Mouse (Mus musculus) embryonic facial prominence, embryonic 15.5 days (tissue): ENCODE measurements around the gene Fbxo28. TPM values are rescaled to one million over a fixed set of nuclear protein-coding genes. Genes with fewer than 3 reads are reported as not detected.

Source experiments
- ATAC-seq: fragments of 200-750 bp; cut with Nextera tagmentation; 2 replicates; pipeline ENCODE4 v1.8.0; 2017; ENCODE audit warnings: low read depth, moderate TSS enrichment; ENCODE audit not compliant: insufficient number of reproducible peaks, low FRiP score, low TSS enrichment
- H3K27ac ChIP-seq: fragments of 300-500 bp; sonication (generic); replicated peaks from 2 replicates; pipeline ENCODE4 v1.5.1; 2015; ENCODE audit warnings: mild to moderate bottlenecking, inconsistent platforms
- H3K27me3 ChIP-seq: fragments of 300-500 bp; sonication (generic); 2 replicates; pipeline ENCODE4 v1.6.1; 2015; ENCODE audit warnings: inconsistent platforms
- H3K36me3 ChIP-seq: fragments of 300-500 bp; sonication (generic); 2 replicates; pipeline ENCODE4 v1.6.1; 2015; ENCODE audit warnings: mild to moderate bottlenecking, inconsistent platforms
- H3K4me1 ChIP-seq: fragments of 300-500 bp; sonication (generic); 2 replicates; pipeline ENCODE4 v1.6.1; 2015; ENCODE audit warnings: inconsistent platforms
- H3K4me2 ChIP-seq: fragments of 300-500 bp; sonication (generic); replicated peaks from 2 replicates; pipeline ENCODE4 v1.6.1; 2015; ENCODE audit warnings: mild to moderate bottlenecking, inconsistent platforms
- H3K4me3 ChIP-seq: fragments of 300-500 bp; sonication (generic); replicated peaks from 2 replicates; pipeline ENCODE4 v1.5.1; 2015; ENCODE audit warnings: mild to moderate bottlenecking, inconsistent platforms
- H3K9ac ChIP-seq: fragments of 300-500 bp; sonication (generic); 2 replicates; pipeline ENCODE4 v1.6.1; 2015; ENCODE audit warnings: inconsistent platforms
- H3K9me3 ChIP-seq: fragments of 300-500 bp; sonication (generic); replicated peaks from 2 replicates; pipeline ENCODE4 v1.6.1; 2016; ENCODE audit warnings: inconsistent platforms
- WGBS: fragments of 180-500 bp; shearing (Covaris S2); methylation state at CpG from one replicate; pipeline ENCODE4 v1.1.7; 2015; 5-methylcytosine and 5-hydroxymethylcytosine counted together
- polyA plus RNA-seq: library from polyadenylated mRNA; unstranded; fragments of >200 nt; fragmentation: Nextera tagmentation; extraction: Ambion mirVana; gene quantifications from 2 replicates; pipeline ENCODE4 v1.2.1, GENCODE M21; 2015

The Fbxo28 gene
- polyA plus RNA-seq, 1 experiment from 2014 or later, result 22.0 TPM

- Histone ChIP-seq H3K36me3 (no peaks in the 10 kb centered on the region), H3K4me1 (peaks cover 21% of the 10 kb centered on the region), H3K4me2 (no peak overlapping the region), H3K4me3 (no peak overlapping the region), H3K9ac (no peak overlapping the region), H3K9me3 (no peaks in the 10 kb centered on the region), H3K27ac (no peak overlapping the region), H3K27me3 (no peaks in the 10 kb centered on the region)
- ATAC-seq, result no peak
- WGBS, result 72% methylated on average over 8 of the region's 8 CpGs
Measured at GRCm38 (mm10) chr1:182371891-182372290, 30.5 kb upstream of the Fbxo28 start.

GRCm38 (mm10) chr1:182369435-182369834 lies 28.0 kb upstream of the Fbxo28 start:
- no peak overlapping the region for H3K4me2 ChIP-seq
- H3K36me3 ChIP-seq, result no peaks in the 10 kb centered on the region
- 60% methylated on average over 4 of the region's 4 CpGs for WGBS
- H3K9ac ChIP-seq, result no peak overlapping the region
- H3K27ac ChIP-seq, result no peak overlapping the region
- H3K27me3 ChIP-seq, result no peaks in the 10 kb centered on the region
- peaks cover 19% of the 10 kb centered on the region; the same call in 1 of the 2 replicates for H3K4me1 ChIP-seq
- H3K4me3 ChIP-seq, result no peak overlapping the region
- ATAC-seq, result no peak
- no peaks in the 10 kb centered on the region for H3K9me3 ChIP-seq

DNA sequence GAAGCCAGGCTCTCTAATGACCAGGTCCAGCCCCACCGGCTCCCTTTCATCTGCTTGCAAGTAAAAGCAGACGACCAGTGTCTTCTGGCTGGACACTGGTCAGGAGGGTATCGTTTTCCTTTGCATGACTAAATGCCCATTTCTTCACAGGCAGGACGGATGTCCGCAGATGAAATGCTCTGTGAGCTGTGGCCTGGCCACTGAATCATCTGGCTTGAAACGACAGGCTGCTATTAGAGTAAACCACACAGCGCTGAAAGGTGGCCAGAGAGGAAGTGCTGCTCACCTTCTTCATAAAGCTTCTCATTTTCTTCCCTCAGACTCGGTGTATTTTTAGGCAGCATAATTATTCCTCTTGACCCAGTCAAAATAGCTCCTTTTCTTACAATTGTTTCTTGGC lies 27.4 kb upstream of the Fbxo28 start:
- WGBS, result 38% methylated on average over 8 of the region's 8 CpGs
- Histone ChIP-seq H3K27ac (0 out of 2 replicates have a peak overlapping the region, but pooled peaks have one; percentile 7), H3K4me3 (no peak overlapping the region), H3K4me2 (no peak overlapping the region), H3K4me1 (peaks cover 20% of the 10 kb centered on the region; the same call in 1 of the 2 replicates), H3K9ac (no peak overlapping the region), H3K9me3 (no peaks in the 10 kb centered on the region), H3K27me3 (no peaks in the 10 kb centered on the region), H3K36me3 (no peaks in the 10 kb centered on the region)
- peak; percentile 47; the same call in 1 of the 2 replicates for ATAC-seq

- Histone ChIP-seq H3K4me2 (no peak overlapping the region), H3K27me3 (no peaks in the 10 kb centered on the region), H3K9me3 (no peaks in the 10 kb centered on the region), H3K27ac (no peak overlapping the region), H3K36me3 (no peaks in the 10 kb centered on the region), H3K9ac (no peak overlapping the region), H3K4me1 (peaks cover 24% of the 10 kb centered on the region; the same call in 1 of the 2 replicates), H3K4me3 (no peak overlapping the region)
- no peak for ATAC-seq
- WGBS, result 51% methylated on average over 7 of the region's 7 CpGs
Measured at GRCm38 (mm10) chr1:182368309-182368708, 26.9 kb upstream of the Fbxo28 start.

DNA sequence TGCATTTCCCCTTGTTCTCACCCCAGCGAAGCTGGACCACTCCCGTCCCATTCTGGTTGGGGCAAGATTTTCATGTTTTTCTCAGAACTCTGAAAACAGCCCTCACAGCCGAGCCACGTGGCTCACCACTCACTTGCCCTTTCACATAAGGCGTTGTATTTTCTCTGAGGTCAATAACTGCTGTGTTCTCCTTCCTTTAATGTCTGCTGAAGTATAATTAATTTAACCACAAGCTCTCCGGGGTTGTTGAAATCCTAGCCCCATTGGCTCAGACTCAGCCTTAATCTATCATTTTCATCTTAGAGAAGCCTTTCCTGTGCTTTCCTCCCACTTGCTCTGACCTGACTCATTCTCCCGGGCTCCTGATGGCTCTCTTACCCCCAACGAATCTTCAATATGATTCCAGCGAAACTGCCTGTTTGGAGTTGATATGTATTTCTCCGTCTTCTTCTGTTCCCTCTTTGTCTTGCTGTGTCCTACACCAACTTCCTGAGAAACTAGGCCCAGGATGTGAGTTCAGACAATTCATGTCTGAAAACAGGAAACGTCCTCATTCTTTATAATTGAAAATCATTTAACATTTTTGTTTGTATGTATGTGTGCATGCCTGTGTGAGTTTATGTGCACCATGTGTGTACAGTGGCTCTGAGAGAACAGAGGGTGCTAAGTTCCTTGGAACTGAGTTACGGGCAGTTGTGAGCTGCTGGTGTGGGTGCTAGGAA lies 22.4 kb upstream of the Fbxo28 start:
- Histone ChIP-seq H3K4me1 (peaks cover 15% of the 10 kb centered on the region; the same call in 1 of the 2 replicates), H3K9ac (no peak overlapping the region), H3K4me2 (no peak overlapping the region), H3K36me3 (no peaks in the 10 kb centered on the region), H3K27ac (no peak overlapping the region), H3K9me3 (no peaks in the 10 kb centered on the region), H3K4me3 (no peak overlapping the region), H3K27me3 (no peaks in the 10 kb centered on the region)
- WGBS, result 50% methylated on average over 12 of the region's 12 CpGs
- ATAC-seq, result no peak

DNA sequence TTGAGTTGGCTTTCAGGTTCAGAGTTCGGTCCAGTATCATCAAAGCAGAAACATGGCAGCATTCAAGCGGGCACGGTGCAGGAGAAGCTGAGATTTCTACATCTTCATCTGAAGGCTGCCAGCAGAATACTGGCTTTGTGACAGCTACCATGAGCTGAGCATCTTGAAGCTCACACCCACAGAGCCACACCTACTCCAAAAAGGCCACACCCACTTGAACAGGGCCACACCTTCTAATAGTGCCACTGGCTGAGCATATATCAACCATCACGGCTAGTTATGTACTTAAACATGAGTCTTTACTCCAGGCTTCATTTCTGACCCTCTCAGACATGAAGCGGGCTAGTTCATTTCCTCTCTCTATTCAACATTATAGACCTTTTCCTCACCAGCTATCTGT lies 21.3 kb upstream of the Fbxo28 start:
- Histone ChIP-seq H3K27ac (no peak overlapping the region), H3K27me3 (no peaks in the 10 kb centered on the region), H3K4me3 (no peak overlapping the region), H3K36me3 (no peaks in the 10 kb centered on the region), H3K4me1 (0 out of 2 replicates have a peak, but pooled peaks cover 5% of the 10 kb centered on the region), H3K9me3 (no peaks in the 10 kb centered on the region), H3K4me2 (no peak overlapping the region), H3K9ac (no peak overlapping the region)
- 94% methylated on average over 5 of the region's 5 CpGs for WGBS
- no peak for ATAC-seq

DNA sequence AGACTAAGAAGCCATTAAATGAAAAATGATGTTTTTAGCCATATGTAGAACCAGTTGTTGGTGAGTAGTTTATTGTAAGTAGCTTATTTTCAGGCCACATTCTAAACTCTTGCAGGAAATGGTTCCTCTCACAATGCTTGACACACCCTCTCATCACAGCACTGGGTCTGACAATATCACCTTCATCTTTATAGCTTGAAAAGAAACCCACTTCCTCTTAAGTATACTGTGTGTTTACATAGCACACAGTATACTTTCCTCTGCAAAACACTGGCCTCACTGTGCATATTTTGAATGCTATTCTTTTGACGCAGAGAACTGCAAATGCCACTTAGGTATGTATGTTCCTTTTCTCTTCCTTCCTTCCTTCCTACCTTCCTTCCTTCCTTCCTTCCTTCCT lies 16.7 kb upstream of the Fbxo28 start:
- Histone ChIP-seq H3K4me3 (no peak overlapping the region), H3K9me3 (no peaks in the 10 kb centered on the region), H3K27me3 (no peaks in the 10 kb centered on the region), H3K36me3 (no peaks in the 10 kb centered on the region), H3K9ac (no peak overlapping the region), H3K4me1 (no peaks in the 10 kb centered on the region), H3K27ac (no peak overlapping the region), H3K4me2 (no peak overlapping the region)
- ATAC-seq, result no peak
- WGBS, result 51% methylated on average over 1 of the region's 1 CpGs

DNA sequence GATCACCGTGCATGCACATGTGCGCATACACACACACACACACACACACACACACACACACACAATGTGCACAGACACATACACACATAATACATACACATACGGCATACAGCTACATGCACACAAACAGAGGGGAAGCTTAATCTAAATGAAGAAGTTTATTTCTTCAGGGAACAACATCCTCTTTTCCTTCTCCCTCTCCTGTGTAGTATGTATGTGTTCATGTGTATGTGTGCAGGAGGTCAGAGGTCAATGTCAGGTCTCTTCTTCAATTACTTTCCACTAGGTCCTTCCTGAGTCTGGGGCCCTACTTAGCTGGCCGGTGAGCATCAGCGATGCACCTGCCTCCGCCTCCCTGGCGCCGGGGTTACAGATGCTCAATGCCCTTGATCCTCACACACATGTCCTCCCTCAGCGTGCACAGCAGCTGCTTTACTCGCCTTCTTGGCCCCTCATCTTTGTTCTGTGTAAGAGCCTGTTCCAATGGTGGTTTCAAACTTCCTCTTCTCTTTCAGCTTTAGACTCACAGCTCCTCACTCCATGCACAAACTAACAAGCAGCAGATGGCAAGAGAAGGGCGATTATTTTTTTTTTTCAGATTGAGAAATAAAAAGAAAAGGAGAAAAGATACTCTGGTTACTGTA lies 13.2 kb upstream of the Fbxo28 start:
- H3K4me3 ChIP-seq, result no peak overlapping the region
- no peak overlapping the region for H3K9ac ChIP-seq
- no peak for ATAC-seq
- no peaks in the 10 kb centered on the region for H3K36me3 ChIP-seq
- H3K4me2 ChIP-seq, result no peak overlapping the region
- WGBS, result 76% methylated on average over 11 of the region's 11 CpGs
- H3K27ac ChIP-seq, result no peak overlapping the region
- no peaks in the 10 kb centered on the region for H3K9me3 ChIP-seq
- H3K27me3 ChIP-seq, result no peaks in the 10 kb centered on the region
- H3K4me1 ChIP-seq, result no peaks in the 10 kb centered on the region

DNA sequence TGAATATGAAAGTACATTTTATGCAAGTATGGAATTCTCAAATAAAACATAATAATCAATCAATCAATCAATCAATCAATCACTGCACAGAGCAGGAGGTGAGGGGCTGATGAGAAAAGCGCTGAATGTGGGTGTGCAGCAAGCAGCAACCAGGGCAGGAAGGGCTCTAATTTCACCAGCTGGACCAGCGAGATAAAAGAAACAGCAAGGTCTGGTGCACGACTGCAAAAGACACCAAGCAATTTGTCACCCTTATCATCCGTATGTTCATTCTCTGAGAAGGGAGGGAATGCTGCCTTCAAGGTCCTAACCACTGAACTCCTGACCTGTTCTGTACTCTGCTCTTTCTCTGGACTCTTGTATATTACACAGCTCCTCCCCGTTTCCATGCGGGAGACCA lies 8.1 kb upstream of the Fbxo28 start:
- H3K4me1 ChIP-seq, result no peaks in the 10 kb centered on the region
- no peaks in the 10 kb centered on the region for H3K9me3 ChIP-seq

DNA sequence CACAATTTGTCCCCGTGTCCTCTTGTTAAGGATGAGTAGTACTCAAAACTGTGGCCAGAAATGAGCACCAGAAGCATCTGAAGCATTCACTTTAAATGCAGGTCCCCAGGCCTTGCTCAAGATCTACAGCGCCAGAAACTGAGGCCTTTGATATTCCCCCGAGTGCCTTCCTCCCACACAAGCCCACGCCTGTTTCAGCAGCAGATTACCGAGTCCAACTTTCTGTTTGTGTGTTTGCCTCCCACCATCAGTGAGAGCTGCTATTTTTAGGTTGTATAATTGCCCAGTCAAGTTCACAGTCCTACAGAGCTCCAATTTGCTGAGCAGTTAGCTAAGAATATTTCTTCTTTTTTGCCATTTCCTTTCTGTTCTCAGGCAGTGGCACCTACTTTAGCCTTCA lies 5.1 kb upstream of the Fbxo28 start:
- ATAC-seq, result no peak
- no peaks in the 10 kb centered on the region for H3K36me3 ChIP-seq
- H3K4me2 ChIP-seq, result no peak overlapping the region
- WGBS, result 52% methylated on average over 5 of the region's 5 CpGs
- H3K9ac ChIP-seq, result no peak overlapping the region
- no peak overlapping the region for H3K27ac ChIP-seq
- no peaks in the 10 kb centered on the region for H3K4me1 ChIP-seq
- no peak overlapping the region for H3K4me3 ChIP-seq
- no peaks in the 10 kb centered on the region for H3K9me3 ChIP-seq
- H3K27me3 ChIP-seq, result no peaks in the 10 kb centered on the region

More for the DNA sequence above, 8.1 kb upstream of the Fbxo28 start:
- WGBS, result 82% methylated on average over 6 of the region's 6 CpGs
- Histone ChIP-seq H3K27ac (no peak overlapping the region), H3K4me2 (no peak overlapping the region), H3K27me3 (no peaks in the 10 kb centered on the region), H3K36me3 (no peaks in the 10 kb centered on the region), H3K9ac (no peak overlapping the region), H3K4me3 (no peak overlapping the region)
- ATAC-seq, result no peak

- Histone ChIP-seq H3K4me1 (no peaks in the 10 kb centered on the region), H3K9ac (no peak overlapping the region), H3K27ac (no peak overlapping the region), H3K9me3 (no peaks in the 10 kb centered on the region), H3K4me3 (no peak overlapping the region), H3K27me3 (no peaks in the 10 kb centered on the region), H3K36me3 (no peaks in the 10 kb centered on the region), H3K4me2 (no peak overlapping the region)
- no peak for ATAC-seq
- WGBS, result 59% methylated on average over 2 of the region's 2 CpGs
Measured at GRCm38 (mm10) chr1:182345857-182346256, 4.4 kb upstream of the Fbxo28 start.
